Mouse (Mus musculus) left cerebral cortex, adult 8-10 months (tissue): ENCODE measurements around the gene Tubd1. TPM values are rescaled to one million over a fixed set of nuclear protein-coding genes. Genes with fewer than 3 reads are reported as not detected.

Experiments
- DNase-seq, 2 experiments: peaks; one replicate each; pipeline ENCODE4 v3.0.0; 2022; ENCODE audit warnings: low spot score in 2 of 2
- microRNA-seq, 2 experiments: library from miRNA; unstranded; fragments of <30 nt; microRNA quantifications; one replicate each; pipeline ENCODE4 v1.2.0; 2022
- total RNA-seq, 4 experiments: library from RNA; stranded (reverse); gene quantifications; 2 replicates each; pipeline ENCODE4 v1.2.4; 2022

Tubd1 gene
- total RNA-seq, 4 experiments from 2014 or later: 3.8 to 4.8 (median 3.9) TPM

DNA sequence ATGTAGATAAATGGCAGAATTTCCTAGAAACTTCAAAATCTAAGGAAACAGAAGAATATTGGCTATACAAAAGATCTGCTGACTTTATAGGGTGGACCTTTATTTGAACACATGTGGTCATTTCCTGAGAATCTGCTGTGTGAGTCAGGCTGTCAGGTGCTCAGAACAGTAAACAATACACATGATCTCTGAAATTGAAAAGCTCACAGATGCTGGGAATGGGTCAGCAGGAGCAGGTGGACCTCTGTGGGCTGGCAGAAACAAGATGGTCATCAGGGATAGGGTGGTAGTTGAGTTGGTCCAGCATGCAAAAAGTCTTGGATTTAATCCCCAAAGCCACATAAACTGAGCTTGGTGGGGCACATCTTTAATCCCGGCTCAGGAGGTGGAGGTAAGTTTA lies 53.8 kb downstream of the Tubd1 start:
- DNase-seq: no peak

DNA sequence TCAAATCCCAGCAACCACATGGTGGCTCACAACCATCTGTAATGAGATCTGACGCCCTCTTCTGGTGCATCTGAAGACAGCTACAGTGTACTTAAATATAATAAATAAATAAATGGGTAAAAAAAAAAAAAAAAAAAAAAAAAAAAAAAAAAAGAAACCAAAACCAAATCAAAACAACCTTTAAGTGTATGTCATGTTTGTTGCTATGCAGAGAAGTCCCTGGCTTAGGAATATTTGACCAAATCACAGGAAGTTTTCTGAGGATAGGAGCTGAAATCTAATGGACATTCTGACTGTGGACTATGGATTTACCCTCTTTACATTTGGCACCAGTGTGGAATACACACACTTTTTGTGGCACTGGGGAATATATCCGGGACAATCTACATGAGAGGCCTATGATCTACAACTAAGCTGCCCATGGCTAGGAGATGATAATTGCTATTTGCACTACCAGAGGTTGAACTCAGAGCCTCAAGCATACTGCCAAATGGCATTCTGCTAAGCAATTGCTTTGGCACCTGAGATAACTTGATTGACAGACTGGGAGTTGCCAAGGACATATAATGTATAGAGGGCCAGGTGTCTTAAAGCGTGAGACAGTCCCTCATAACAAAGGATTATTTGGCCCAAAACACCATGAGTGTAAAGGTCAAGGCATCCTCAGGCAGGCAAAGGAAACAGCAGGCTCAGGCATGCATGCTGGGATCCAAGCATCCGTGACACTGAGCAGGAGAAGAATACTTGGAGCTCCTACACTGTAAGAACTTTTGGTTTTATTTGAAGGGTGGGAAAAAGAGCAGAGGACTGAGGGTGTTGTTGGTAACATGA lies 54.8 kb downstream of the Tubd1 start:
- DNase-seq: no peak

DNA sequence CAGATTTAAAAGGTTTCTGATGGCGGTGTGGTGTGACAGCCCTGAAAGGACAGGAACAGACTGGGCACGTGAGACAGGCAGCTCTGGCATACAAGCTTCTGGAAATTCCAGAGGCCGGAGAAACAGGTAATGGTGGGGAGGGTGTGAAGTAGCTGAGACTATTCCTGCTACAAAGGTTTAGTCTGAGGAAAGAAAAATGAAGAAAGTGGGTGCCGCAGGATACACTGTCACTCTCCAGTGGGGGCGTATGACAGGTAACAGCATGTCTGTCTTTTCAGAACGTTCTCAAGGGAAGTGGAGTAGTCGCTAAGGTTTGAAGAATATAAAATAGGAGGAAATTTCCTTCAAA lies 55.4 kb downstream of the Tubd1 start:
- DNase-seq: no peak

DNA sequence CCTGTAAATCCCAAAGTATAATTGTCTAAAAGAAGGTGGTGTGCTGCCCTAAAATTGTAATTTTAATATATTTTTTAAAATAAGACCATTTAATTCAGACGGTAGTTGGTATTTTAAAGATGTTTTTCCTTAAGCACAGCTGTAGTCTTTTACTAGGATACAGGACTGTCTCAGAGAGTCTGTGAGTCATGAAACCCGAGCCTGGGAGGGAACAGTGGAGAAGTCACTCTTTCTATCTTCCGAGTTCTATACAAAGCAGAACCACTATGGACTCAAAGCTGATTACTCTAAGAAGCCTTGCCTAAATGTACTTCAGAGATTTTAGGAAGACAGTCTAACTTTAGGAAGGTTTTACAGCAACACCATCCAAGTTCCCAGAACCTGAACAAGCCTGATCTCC lies 57.3 kb downstream of the Tubd1 start:
- DNase-seq: no peak

DNA sequence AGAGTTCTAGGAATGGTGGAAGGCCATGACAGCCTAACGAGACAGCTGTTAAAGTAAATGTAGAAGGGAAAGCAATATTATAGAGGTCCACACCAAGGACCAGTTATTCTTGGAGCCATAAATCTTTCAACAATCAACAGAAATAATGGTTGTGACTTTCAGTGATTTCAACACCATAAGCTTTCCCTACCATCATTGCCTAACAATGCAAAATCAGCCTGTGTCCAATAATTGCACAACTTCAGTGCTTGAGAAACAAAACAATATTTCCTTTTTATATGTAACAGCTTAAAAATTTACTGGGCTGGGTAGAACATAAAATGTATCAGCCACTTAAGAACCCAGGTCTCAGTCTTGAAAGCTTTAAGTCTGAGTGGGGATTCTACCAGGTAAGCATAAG lies 58.9 kb downstream of the Tubd1 start:
- no peak for DNase-seq

DNA sequence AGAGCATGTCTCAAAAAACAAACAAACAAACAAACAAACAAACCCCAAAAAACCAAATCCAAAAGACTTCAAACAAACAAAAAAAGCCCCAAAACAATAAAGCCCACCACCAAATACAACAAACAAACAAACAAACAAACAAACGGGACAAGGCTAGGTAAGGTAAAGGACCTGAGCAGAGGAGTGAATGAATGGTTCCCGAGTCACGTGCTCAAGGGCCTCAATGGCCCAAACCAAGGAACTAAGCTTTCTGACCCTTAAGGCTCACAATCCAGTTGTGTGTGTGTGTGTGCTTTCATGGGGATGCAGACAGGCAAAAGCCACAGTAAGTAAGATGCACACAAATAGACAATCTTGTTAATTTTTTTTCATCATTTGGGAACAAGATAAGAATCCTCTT lies 59.5 kb downstream of the Tubd1 start:
- no peak for DNase-seq

DNA sequence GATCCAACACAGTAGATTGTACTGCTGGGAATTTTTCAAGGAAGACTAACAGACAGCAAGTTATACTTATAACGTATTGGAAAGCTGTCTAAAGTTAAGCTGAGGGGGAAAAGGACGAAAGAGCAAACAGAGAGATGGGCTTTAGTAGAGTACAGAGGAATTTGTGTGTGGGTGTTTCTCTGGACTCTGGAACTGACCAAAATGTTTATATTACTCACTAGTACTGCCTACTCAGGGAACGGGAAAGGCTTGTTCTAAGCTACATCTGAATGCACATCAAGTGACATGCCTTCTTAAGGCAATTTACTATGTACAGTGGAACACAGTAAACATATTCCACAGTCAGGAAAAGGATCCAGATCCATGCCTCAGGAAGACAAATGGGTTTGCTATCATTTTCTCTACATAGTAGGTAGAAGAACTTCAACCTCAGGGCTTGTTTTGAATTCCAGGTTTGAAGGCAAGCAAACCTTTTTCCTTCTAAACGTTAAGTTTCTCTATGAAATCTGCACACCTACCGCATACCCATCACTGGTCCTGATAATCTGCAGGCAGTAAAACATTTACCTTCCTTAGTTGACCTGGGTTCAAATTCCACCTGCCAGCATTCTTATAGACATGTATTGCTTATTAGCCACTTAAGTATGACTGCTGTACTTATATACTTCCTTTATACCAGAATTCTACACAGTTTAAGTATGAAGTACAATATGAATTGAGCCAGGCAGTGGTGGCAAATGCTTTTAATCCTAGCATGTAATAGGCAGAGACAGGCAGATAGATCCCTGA lies 60.1 kb downstream of the Tubd1 start:
- no peak for DNase-seq

DNA sequence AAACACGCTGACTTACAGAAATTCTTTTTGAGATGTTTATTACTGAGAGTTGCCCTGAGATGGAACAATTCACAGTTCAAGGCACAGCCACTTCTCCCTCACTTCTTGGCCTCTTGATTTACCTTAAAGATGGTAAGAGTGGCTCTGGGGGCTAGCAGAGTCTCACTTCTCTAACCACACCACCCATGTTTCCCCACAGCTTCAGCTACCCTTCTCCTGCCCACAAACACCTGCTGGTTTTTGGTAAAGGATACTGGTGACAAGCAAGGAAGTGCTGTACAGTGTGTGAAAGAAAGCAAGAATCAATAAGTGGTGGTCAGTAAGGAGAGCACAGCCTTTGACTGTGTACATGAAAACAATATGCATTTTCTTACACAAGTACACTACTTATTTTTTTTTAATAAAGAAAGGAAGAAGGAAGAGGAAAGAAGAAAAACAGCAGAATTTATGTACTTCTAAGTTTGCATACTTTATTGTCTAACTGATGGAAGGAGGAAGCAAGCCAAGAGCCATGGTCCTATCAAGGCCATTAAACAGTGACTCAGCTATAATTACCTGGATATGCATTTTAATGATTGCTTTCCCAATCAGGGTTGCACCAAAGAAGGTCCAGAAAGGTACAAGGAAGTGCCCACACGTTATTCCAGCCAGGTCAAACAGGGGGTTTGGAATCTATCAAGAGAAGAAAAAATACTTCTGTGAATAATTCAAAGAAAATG lies 62.0 kb downstream of the Tubd1 start:
- no peak for DNase-seq

DNA sequence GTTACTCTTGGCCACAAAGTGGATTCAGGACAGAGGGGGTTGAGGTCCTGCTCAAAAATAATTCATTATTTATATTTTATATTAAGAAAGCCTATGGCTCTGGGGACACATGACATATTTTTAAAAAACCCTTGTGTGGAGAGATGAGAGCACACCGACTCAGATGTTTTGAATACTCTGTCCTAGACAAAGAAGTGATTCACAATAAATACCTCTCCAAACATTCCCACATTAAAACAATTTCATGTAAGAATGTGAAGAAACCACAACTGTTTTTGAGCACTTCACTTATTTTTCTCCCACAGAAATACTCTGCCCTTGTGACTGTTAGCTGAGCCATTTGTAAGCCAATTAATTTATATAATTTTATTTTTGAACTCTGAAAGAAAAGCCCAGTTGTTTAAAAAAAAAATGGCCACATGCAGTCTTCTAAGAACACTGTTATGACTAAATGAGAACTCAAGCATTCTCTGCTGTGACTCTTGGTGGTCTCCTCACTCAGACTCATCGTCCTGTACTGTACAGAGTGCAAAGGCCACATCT lies 63.1 kb downstream of the Tubd1 start:
- no peak for DNase-seq

DNA sequence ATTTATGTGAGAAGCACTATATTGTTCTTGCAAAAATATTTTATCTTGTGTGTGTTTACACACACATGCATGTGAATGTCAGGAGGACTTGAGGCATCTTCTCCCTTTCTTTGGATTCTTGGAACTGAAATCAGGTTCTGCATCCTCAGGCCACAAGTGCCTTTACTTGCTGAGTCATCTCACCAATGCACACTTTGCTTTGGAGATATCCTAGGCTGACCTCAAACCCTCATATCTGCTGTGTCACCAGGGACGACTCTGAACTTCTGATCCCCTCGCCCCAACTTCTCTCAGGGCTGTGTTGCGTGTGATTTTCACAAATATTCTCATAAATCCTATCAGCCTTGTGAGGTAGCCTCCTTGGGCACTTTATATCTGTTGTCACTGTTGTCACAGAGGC lies 65.4 kb downstream of the Tubd1 start:
- no peak for DNase-seq

DNA sequence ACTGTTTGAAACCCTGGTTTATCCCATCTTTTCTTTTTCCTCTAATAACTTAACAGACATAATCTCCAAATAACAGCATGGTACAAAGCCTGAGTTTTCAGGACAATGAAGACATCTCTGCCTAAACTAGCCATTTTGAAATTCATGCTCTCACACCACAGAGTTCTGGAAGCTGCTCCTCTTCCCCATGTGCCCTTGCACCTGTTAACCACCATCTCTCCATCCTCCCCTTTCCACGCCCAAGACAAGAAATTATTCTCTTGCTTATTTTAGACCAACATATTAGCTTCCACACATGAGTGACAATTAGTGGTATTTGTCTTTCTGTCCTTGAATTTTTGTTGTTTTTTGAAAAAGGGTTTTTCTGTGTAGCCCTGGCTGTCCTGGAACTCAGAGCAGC lies 67.2 kb downstream of the Tubd1 start:
- DNase-seq: no peak

DNA sequence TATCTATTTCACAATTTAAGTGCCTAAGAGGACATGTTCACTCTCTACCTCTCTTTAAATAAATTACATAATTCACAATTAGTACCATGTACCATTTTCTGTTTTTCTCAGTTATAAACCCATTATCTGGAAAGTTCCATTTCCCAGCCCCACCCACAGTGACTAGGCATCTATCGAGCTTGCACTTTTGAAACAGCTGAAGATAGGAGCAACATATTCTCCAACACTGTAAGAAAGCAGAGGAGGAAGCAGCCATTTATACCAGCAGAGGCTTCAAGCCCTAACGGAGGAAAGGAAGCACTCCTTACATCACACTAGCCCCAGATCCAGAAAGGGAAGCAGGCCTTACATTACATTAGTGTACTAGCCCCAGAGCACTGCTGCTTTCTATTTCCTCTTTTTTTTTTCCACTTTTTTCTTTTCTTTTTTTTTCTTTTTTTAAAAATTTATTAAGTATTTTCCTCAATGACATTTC lies 69.3 kb downstream of the Tubd1 start:
- DNase-seq: no peak

DNA sequence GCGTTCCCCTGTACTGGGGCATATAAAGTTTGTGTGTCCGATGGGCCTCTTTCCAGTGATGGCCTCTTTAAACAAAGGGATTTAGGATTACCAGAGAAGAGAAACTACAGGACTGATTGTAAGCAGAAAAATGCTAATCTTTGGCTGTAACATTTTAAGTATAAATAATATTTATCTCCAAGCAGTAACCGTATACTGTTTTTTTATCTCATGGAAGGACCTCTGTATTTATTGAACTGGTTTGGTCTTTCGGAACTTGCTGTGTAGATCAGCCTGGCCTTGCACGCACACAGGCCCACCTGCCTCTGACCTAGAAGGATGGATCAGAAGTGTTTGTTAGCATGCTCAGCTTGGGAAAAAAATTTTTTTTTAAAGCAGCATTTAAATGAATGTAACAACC lies 69.8 kb downstream of the Tubd1 start:
- DNase-seq: no peak

Small RNA genes lying within 50 kb of the gene (microRNA-seq; reads per million reads assigned to microRNA genes)
- 976 to 1,651 reads per million in 2 experiments for gene Mir21a

Other genes starting within 250 kb of the Tubd1 start
- 10 to 100 TPM; 47.9 to 66.6 (median 55.8) TPM for gene Med13, start 187.4 kb upstream of the Tubd1 start, total RNA-seq
- 10 to 100 TPM; 24.5 to 29.3 (median 27.0) TPM for gene Rnft1, start 60.3 kb upstream of the Tubd1 start, total RNA-seq
- 10 to 100 TPM; 39.0 to 44.0 (median 39.5) TPM for gene Rps6kb1, start 186 bp upstream of the Tubd1 start, total RNA-seq
- 100 to 1,000 TPM; 133 to 169 (median 142) TPM for gene Vmp1, start 138.8 kb downstream of the Tubd1 start, total RNA-seq
- gene Ptrh2, start 139.0 kb downstream of the Tubd1 start, total RNA-seq: 1 to 10 TPM; 8.5 to 9.2 (median 8.7) TPM
- 100 to 1,000 TPM; 529 to 551 (median 542) TPM for gene Cltc, start 212.6 kb downstream of the Tubd1 start, total RNA-seq